Mouse (Mus musculus) adrenal gland, adult 2 months (tissue): Measurements from ENCODE around the gene Elk4. TPM values are rescaled to one million over a fixed set of nuclear protein-coding genes. Genes with fewer than 3 reads are reported as not detected.

Experiments used
- DNase-seq: peaks from one replicate; pipeline ENCODE4 v3.0.0; 2021
- polyA plus RNA-seq: library from polyadenylated mRNA; depleted of rRNA; stranded (reverse); fragments of >200 nt; gene quantifications from 2 replicates; pipeline ENCODE4 v1.2.3, GENCODE M21; 2012
- total RNA-seq, 2 experiments: library from RNA; stranded (reverse); gene quantifications; 2 replicates each; pipeline ENCODE4 v1.2.3; 2021

Elk4 gene
- total and polyA plus RNA-seq, 3 experiments, result 17.0 to 82.8 (median 78.1) TPM

- no peak for DNase-seq
Measured at GRCm38 (mm10) chr1:132014800-132015199, 7.4 kb downstream of the Elk4 start.

- DNase-seq, result no peak
Measured at GRCm38 (mm10) chr1:132016691-132017090, 9.3 kb downstream of the Elk4 start.

- no peak for DNase-seq
Measured at GRCm38 (mm10) chr1:132019876-132020275, 12.5 kb downstream of the Elk4 start.

- DNase-seq, result no peak
Measured at GRCm38 (mm10) chr1:132022107-132022506, 14.7 kb downstream of the Elk4 start.

GRCm38 (mm10) chr1:132026925-132027646 lies 19.7 kb downstream of the Elk4 start:
- DNase-seq, result no peak

- no peak for DNase-seq
Measured at GRCm38 (mm10) chr1:132027978-132028377, 20.6 kb downstream of the Elk4 start.

GRCm38 (mm10) chr1:132028413-132028812 lies 21.0 kb downstream of the Elk4 start:
- DNase-seq, result no peak

GRCm38 (mm10) chr1:132030574-132030973 lies 23.2 kb downstream of the Elk4 start:
- DNase-seq, result no peak

- no peak for DNase-seq
Measured at GRCm38 (mm10) chr1:132032172-132032571, 24.8 kb downstream of the Elk4 start.

- DNase-seq, result peak; percentile 52
Measured at GRCm38 (mm10) chr1:132037746-132038145, 30.3 kb downstream of the Elk4 start.

GRCm38 (mm10) chr1:132038753-132039152 lies 31.3 kb downstream of the Elk4 start:
- DNase-seq, result no peak

GRCm38 (mm10) chr1:132040201-132040621 lies 32.8 kb downstream of the Elk4 start:
- DNase-seq, result no peak

GRCm38 (mm10) chr1:132043759-132044158 lies 36.4 kb downstream of the Elk4 start:
- DNase-seq, result no peak

GRCm38 (mm10) chr1:132046143-132046735 lies 38.8 kb downstream of the Elk4 start:
- DNase-seq, result peak; percentile 70

- DNase-seq, result no peak
Measured at GRCm38 (mm10) chr1:132051746-132052145, 44.3 kb downstream of the Elk4 start.

GRCm38 (mm10) chr1:132054387-132054786 lies 47.0 kb downstream of the Elk4 start:
- DNase-seq, result no peak

GRCm38 (mm10) chr1:132055054-132055664 lies 47.8 kb downstream of the Elk4 start:
- no peak for DNase-seq

GRCm38 (mm10) chr1:132058558-132058957 lies 51.2 kb downstream of the Elk4 start:
- no peak for DNase-seq

- no peak for DNase-seq
Measured at GRCm38 (mm10) chr1:132060036-132060769, 52.8 kb downstream of the Elk4 start.

- peak; percentile 16 for DNase-seq
Measured at GRCm38 (mm10) chr1:132061750-132062541, 54.5 kb downstream of the Elk4 start.

GRCm38 (mm10) chr1:132063096-132063495 lies 55.7 kb downstream of the Elk4 start:
- DNase-seq, result peak; percentile 67

- peak; percentile 45 for DNase-seq
Measured at GRCm38 (mm10) chr1:132065001-132065400, 57.6 kb downstream of the Elk4 start.
